8 mouse cellular contexts compared by ENCODE assay signal in genomic region chrX:23565581-23565980, GRCm38 (mm10).
DNase-seq lines count a peak whose midpoint lies in the region; ATAC-seq and TF ChIP-seq lines count a peak whose summit lies in the region.

No protein-coding gene starts in this region.

- H3K27ac ChIP-seq in heart, adult 2 months = no peak overlapping the region
- no peak overlapping the region for H3K27ac ChIP-seq in midbrain, embryonic 11.5 days (ENCODE audit: low read depth, low read length)
- H3K27ac ChIP-seq in midbrain, embryonic 10.5 days (replicated peaks) = no peak overlapping the region

- ATAC-seq in midbrain, embryonic 11.5 days (ENCODE audit: low FRiP score) = no peak
- no peak for ATAC-seq in megakaryocyte-erythroid progenitor cell, adult 5-6 weeks (replicated peaks; ENCODE audit: low FRiP score, low TSS enrichment, poor library complexity, severe bottlenecking)

- no peaks in the 10 kb centered on the region for H3K4me1 ChIP-seq in heart, adult 2 months (ENCODE audit: control insufficient read depth, insufficient read depth, low read length)
- no peaks in the 10 kb centered on the region for H3K4me1 ChIP-seq in midbrain, embryonic 11.5 days (ENCODE audit: control insufficient read depth, insufficient read depth, low read length)
- H3K4me1 ChIP-seq in midbrain, embryonic 10.5 days = no peaks in the 10 kb centered on the region

- 18% methylated on average over 3 of the region's 3 CpGs for WGBS in heart, adult 2 months
- WGBS in midbrain, embryonic 11.5 days = 17% methylated on average over 3 of the region's 3 CpGs
- 26% methylated on average over 3 of the region's 3 CpGs for WGBS in midbrain, embryonic 10.5 days

- no peak overlapping the region for H3K4me3 ChIP-seq in heart, adult 2 months
- no peak overlapping the region for H3K4me3 ChIP-seq in midbrain, embryonic 11.5 days (ENCODE audit: low read depth, low read length)
- no peak overlapping the region for H3K4me3 ChIP-seq in midbrain, embryonic 10.5 days

- intact Hi-C loops in heart, adult 2 months (cut with DNase I) = loop anchor here (5.0 kb wide), 1 partner anchor 238 kb away; no protein-coding TSS in a partner anchor

- no peak overlapping the region for H3K4me2 ChIP-seq in midbrain, embryonic 11.5 days

- TF ChIP-seq CTCF in heart, adult 2 months (IDR thresholded peaks at IDR 0.05) = peak; percentile 79

- no peak for TF ChIP-seq POLR2A in heart, adult 2 months (IDR thresholded peaks at IDR 0.05; ENCODE audit: insufficient read depth, low read depth, low read length)

- no peak for DNase-seq in heart, adult 2 months
- DNase-seq in heart, adult 11 months = no peak
- DNase-seq in midbrain, embryonic 11.5 days (ENCODE audit: low spot score, missing footprints) = peak; percentile 92
- no peak for DNase-seq in midbrain, embryonic 10.5 days (ENCODE audit: low spot score)
- peak; percentile 14 for DNase-seq in Muller cell, postnatal 12 days (ENCODE audit: inconsistent ontology term)
- peak; percentile 36 for DNase-seq in induced T-regulatory cell, adult 2 months (ENCODE audit: low read depth)
- no peak for DNase-seq in frontal cortex, postnatal 14 days (ENCODE audit: low spot score in 2 of 2)

- no peak for TF ChIP-seq EP300 in heart, adult 2 months (IDR thresholded peaks at IDR 0.05; ENCODE audit: insufficient read depth, low read depth, low read length)

- H3K36me3 ChIP-seq in heart, adult 2 months (ENCODE audit: control insufficient read depth, insufficient read depth, low read length) = no peaks in the 10 kb centered on the region
- H3K36me3 ChIP-seq in midbrain, embryonic 11.5 days (ENCODE audit: control insufficient read depth, insufficient read depth, low read length) = no peaks in the 10 kb centered on the region
- H3K36me3 ChIP-seq in midbrain, embryonic 10.5 days = no peaks in the 10 kb centered on the region

- H3K27me3 ChIP-seq in heart, adult 2 months (ENCODE audit: control insufficient read depth, insufficient read depth, low read length) = no peaks in the 10 kb centered on the region
- H3K27me3 ChIP-seq in midbrain, embryonic 11.5 days (ENCODE audit: control insufficient read depth, insufficient read depth, low read length) = no peaks in the 10 kb centered on the region
- H3K27me3 ChIP-seq in midbrain, embryonic 10.5 days (ENCODE audit: low read depth, poor library complexity, severe bottlenecking) = no peaks in the 10 kb centered on the region

- H3K9ac ChIP-seq in heart, adult 2 months (ENCODE audit: low read depth, low read length) = no peak overlapping the region
- H3K9ac ChIP-seq in midbrain, embryonic 11.5 days (ENCODE audit: low read length) = no peak overlapping the region

- H3K79me2 ChIP-seq in heart, adult 2 months (replicated peaks; ENCODE audit: control insufficient read depth, insufficient read depth, low read length) = no peaks in the 10 kb centered on the region

- H3K9me3 ChIP-seq in midbrain, embryonic 11.5 days (ENCODE audit: control insufficient read depth, low read length) = no peaks in the 10 kb centered on the region
- no peaks in the 10 kb centered on the region for H3K9me3 ChIP-seq in midbrain, embryonic 10.5 days (replicated peaks)

Comparison
In these comparisons a context has a peak if more than half of its experiments do, and no peak if none do; other contexts are left out.
1. DNase-seq: peak in midbrain, embryonic 11.5 days (single experiment), Muller cell, postnatal 12 days (single experiment) and induced T-regulatory cell, adult 2 months (single experiment); none in heart, adult 2 months (0 of 2), heart, adult 11 months (single experiment), midbrain, embryonic 10.5 days (single experiment) and frontal cortex, postnatal 14 days (0 of 2).